In genomic region chr15:77756848-77757247, GRCm38 (mm10) we compare ENCODE assay signal across 7 mouse cellular contexts. TPM values are rescaled to one million over a fixed set of nuclear protein-coding genes. Genes with fewer than 3 reads are reported as not detected.
A peak's percentile ranks its signal among the peaks of the same experiment; 100 is the strongest.
DNase-seq lines count a peak whose midpoint lies in the region; ATAC-seq and TF ChIP-seq lines count a peak whose summit lies in the region.

Apol8 (minus strand) TSS chr15:77757003.

- DNase-seq in thymus, adult 2 months, result peak; percentile 61
- no peak for DNase-seq in thymus, adult 18-20 months
- DNase-seq in adipocyte (ENCODE audit: low spot score), result peak; percentile 48
- DNase-seq in embryo, embryonic 11 days, result peak; percentile 71
- DNase-seq in retina, adult 2 months (ENCODE audit: low read depth, low spot score), result peak; percentile 26

- 6% methylated on average over 9 of the region's 9 CpGs for WGBS in thymus, adult 2 months
- 5% methylated on average over 9 of the region's 9 CpGs for WGBS in intestine, postnatal 0 days
- WGBS in liver, embryonic 12.5 days (ENCODE audit: insufficient replicate concordance), result 4% methylated on average over 9 of the region's 9 CpGs

- H3K4me1 ChIP-seq in thymus, adult 2 months (replicated peaks; ENCODE audit: control insufficient read depth, insufficient read depth, low read length), result no peaks in the 10 kb centered on the region
- H3K4me1 ChIP-seq in intestine, postnatal 0 days (replicated peaks; ENCODE audit: control insufficient read depth, insufficient read depth, low read length), result no peaks in the 10 kb centered on the region
- H3K4me1 ChIP-seq in liver, embryonic 12.5 days, result peaks cover 50% of the 10 kb centered on the region

- H3K27me3 ChIP-seq in thymus, adult 2 months (ENCODE audit: control insufficient read depth, insufficient read depth, low read length), result no peaks in the 10 kb centered on the region
- 0 out of 2 replicates have a peak, but pooled peaks cover 16% of the 10 kb centered on the region for H3K27me3 ChIP-seq in intestine, postnatal 0 days (replicated peaks; ENCODE audit: control insufficient read depth, insufficient read depth, low read length)
- H3K27me3 ChIP-seq in liver, embryonic 12.5 days (replicated peaks), result 0 out of 2 replicates have a peak, but pooled peaks cover 7% of the 10 kb centered on the region

- no peaks in the 10 kb centered on the region for H3K9me3 ChIP-seq in intestine, postnatal 0 days (ENCODE audit: control insufficient read depth)
- H3K9me3 ChIP-seq in liver, embryonic 12.5 days (replicated peaks), result no peaks in the 10 kb centered on the region

- H3K27ac ChIP-seq in thymus, adult 2 months (ENCODE audit: control insufficient read depth, insufficient read depth, low read length), result no peak within 1 kb of the TSS
- no peak within 1 kb of the TSS for H3K27ac ChIP-seq in intestine, postnatal 0 days (ENCODE audit: low read depth, low read length)
- H3K27ac ChIP-seq in liver, embryonic 12.5 days, result peak within 1 kb of the TSS; percentile 89

- peak; percentile 90 for TF ChIP-seq CTCF in thymus, adult 2 months (IDR thresholded peaks at IDR 0.05; ENCODE audit: borderline replicate concordance, control insufficient read depth, extremely low read depth, insufficient read depth, low read length, poor library complexity)
- peak; percentile 96 for TF ChIP-seq CTCF in intestine, postnatal 0 days (IDR thresholded peaks at IDR 0.05; ENCODE audit: low read depth)

- H3K4me2 ChIP-seq in intestine, postnatal 0 days (replicated peaks; ENCODE audit: low read depth), result no peak within 1 kb of the TSS
- peak within 1 kb of the TSS; percentile 85 for H3K4me2 ChIP-seq in liver, embryonic 12.5 days

- no peak for TF ChIP-seq POLR2A in thymus, adult 2 months (IDR thresholded peaks at IDR 0.05; ENCODE audit: control insufficient read depth, extremely low read depth, insufficient read depth, low read length, poor library complexity)

- no peak for ATAC-seq in intestine, postnatal 0 days
- ATAC-seq in liver, embryonic 12.5 days, result no peak

- no peak within 1 kb of the TSS for H3K4me3 ChIP-seq in thymus, adult 2 months (ENCODE audit: control insufficient read depth, insufficient read depth, low read length)
- no peak within 1 kb of the TSS for H3K4me3 ChIP-seq in intestine, postnatal 0 days (ENCODE audit: low read depth, low read length)
- H3K4me3 ChIP-seq in liver, embryonic 12.5 days, result peak within 1 kb of the TSS; percentile 72

- H3K9ac ChIP-seq in intestine, postnatal 0 days (ENCODE audit: low read depth, low read length), result no peak within 1 kb of the TSS
- peak within 1 kb of the TSS; percentile 83 for H3K9ac ChIP-seq in liver, embryonic 12.5 days

- H3K36me3 ChIP-seq in thymus, adult 2 months (ENCODE audit: control insufficient read depth, insufficient read depth, low read length), result peaks cover 18% of the 10 kb centered on the region
- peaks cover 19% of the 10 kb centered on the region for H3K36me3 ChIP-seq in intestine, postnatal 0 days (ENCODE audit: control insufficient read depth, insufficient read depth)
- H3K36me3 ChIP-seq in liver, embryonic 12.5 days, result peaks cover 46% of the 10 kb centered on the region

RNA-seq across cellular contexts. Expression of gene Apol8, which starts in this region (rescaled TPM):
- polyA plus RNA-seq in thymus, adult 2 months (2012; rRNA removed), result 0.08 and 0.11 TPM in 2 replicates
- not detected in 2 replicates for polyA plus RNA-seq in intestine, postnatal 0 days (2015; fragmentation: Nextera tagmentation; extraction: Ambion mirVana)
- polyA plus RNA-seq in liver, embryonic 12.5 days (2016; fragmentation: Nextera tagmentation; extraction: Ambion mirVana), result 25.8 and 26.7 TPM in 2 replicates

Comparison
In these comparisons a context has a peak if more than half of its experiments do, and no peak if none do; other contexts are left out.
1. RNA of gene Apol8 (polyA plus RNA-seq): 25.8 to 26.7 TPM in liver, embryonic 12.5 days; 0.08 to 0.11 TPM in thymus, adult 2 months and not detected in intestine, postnatal 0 days; every median in the first group is over 10 times any median in the second.
2. Peak in DNase-seq in thymus, adult 2 months; RNA of the gene not detected or under 1 TPM.
3. DNase-seq: peak in adipocyte (single experiment), embryo, embryonic 11 days (single experiment) and retina, adult 2 months (single experiment); none in thymus, adult 18-20 months (0 of 2).